Mouse (Mus musculus): Measurements from ENCODE around the gene Rpl37a.

The Rpl37a gene

DNA sequence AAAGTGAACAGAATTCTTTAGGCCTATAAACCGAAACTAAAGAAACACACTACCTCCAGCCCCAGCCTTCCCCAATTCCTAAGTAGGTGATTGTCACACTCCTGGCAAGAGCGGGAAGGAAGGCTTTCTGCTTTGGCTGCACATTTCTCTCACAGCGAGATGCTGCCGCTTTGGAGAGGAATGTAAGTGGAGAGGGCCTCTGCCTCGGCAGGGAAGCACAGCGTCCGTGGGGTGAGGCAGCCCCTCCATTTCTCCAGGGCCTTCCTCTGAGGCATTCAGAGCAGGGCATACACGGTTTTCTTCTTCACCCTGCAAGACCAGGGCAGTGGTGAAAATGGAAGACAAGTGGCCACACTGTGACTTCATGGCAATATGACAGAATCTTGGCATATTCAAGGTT is 11.6 kb downstream of the Rpl37a start:
- DNase-seq (ENCODE audit: low read depth, low spot score): no peak
- H3K27me3 ChIP-seq (ENCODE audit: control insufficient read depth, insufficient read depth, low read length, poor library complexity, severe bottlenecking): no peaks in the 10 kb centered on the region

DNA sequence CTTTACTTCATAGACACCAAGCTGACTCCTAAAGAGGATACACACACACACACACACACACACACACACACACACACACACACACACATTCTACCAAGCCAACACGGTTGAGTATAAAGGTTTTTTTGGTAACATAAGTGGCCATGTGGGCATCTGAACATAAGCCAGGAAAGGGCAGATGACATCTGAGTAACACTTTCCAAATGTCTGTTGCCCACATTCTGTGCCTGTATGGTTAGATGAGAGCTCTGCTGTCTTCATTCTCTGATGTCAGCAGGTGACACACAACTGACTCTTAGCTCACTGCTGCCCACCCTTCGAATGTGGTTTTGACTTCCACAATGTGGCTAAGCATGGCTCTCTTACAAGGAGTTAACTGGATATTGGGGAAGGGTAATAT is 13.3 kb downstream of the Rpl37a start:
- Histone ChIP-seq H3K27me3 (ENCODE audit: control insufficient read depth, insufficient read depth, low read length, poor library complexity, severe bottlenecking) (no peaks in the 10 kb centered on the region), H3K36me3 (ENCODE audit: control insufficient read depth, insufficient read depth, low read length, poor library complexity, severe bottlenecking) (no peaks in the 10 kb centered on the region)
- no peak for DNase-seq (ENCODE audit: low read depth, low spot score)

More for the DNA sequence above, 11.6 kb downstream of the Rpl37a start:
- H3K36me3 ChIP-seq (ENCODE audit: control insufficient read depth, insufficient read depth, low read length, poor library complexity, severe bottlenecking): no peaks in the 10 kb centered on the region

DNA sequence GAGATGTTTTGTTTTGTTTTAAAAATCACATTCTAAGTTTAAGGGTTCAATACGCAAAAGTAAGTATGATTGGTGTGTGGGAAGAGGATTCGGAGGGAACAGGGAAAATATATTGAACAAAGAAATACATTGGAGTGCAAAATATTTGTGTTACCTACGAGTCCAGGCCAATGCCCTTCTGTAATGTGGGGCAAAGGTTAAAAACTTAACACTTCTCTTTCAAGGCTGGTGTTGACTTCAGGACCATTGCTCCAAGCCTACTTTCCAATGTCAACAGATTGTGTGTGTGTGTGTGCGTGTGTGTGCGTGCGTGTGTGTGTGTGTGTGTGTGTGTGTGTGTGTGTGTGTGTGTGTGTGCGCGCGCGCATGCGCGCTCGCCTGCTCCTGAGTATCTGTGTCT is 14.9 kb downstream of the Rpl37a start:
- no peak for DNase-seq (ENCODE audit: low read depth, low spot score)
- no peaks in the 10 kb centered on the region for H3K36me3 ChIP-seq (ENCODE audit: control insufficient read depth, insufficient read depth, low read length, poor library complexity, severe bottlenecking)
- no peaks in the 10 kb centered on the region for H3K27me3 ChIP-seq (ENCODE audit: control insufficient read depth, insufficient read depth, low read length, poor library complexity, severe bottlenecking)

DNA sequence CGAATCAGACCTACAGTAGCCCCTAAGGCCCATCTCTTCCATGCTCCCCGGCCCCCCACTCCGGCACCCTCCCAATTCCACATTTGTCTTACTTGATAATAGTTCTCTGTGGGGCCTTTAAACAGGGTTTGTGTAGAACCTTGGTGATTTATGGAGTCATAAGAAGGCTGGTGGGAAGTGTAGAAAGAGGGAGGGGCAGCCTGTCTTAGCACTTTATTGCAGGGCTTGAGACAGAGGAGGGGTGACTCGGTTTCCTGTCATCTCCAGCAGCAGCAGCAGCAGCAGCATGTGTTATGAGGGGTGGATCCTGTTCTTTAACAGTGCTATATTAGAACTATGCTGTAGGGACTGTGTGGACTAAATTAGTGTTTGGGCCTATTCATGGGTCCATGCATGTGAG is 17.7 kb downstream of the Rpl37a start:
- Histone ChIP-seq H3K27me3 (ENCODE audit: control insufficient read depth, insufficient read depth, low read length, poor library complexity, severe bottlenecking) (no peaks in the 10 kb centered on the region), H3K36me3 (ENCODE audit: control insufficient read depth, insufficient read depth, low read length, poor library complexity, severe bottlenecking) (no peaks in the 10 kb centered on the region)
- no peak for DNase-seq (ENCODE audit: low read depth, low spot score)

DNA sequence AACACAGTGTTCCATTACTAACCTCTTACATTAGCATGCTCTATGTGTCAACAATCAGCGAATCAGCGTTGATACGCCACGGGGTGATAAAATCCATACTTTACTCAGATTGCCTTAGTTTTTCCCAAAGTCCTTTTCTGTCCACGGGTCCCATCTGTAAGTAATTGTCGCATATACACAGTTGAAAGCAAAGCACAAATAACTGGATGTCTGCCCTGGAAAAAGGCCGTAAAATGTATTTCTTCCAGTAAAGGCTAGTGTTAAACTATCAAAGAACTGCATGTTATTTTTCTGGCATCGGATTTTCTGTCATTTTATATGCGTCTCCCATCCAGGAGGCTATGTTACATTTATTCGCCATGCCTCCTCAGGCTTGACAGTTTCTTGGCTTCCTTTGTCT is 19.0 kb downstream of the Rpl37a start:
- no peaks in the 10 kb centered on the region for H3K36me3 ChIP-seq (ENCODE audit: control insufficient read depth, insufficient read depth, low read length, poor library complexity, severe bottlenecking)
- H3K27me3 ChIP-seq (ENCODE audit: control insufficient read depth, insufficient read depth, low read length, poor library complexity, severe bottlenecking): no peaks in the 10 kb centered on the region
- DNase-seq (ENCODE audit: low read depth, low spot score): no peak

DNA sequence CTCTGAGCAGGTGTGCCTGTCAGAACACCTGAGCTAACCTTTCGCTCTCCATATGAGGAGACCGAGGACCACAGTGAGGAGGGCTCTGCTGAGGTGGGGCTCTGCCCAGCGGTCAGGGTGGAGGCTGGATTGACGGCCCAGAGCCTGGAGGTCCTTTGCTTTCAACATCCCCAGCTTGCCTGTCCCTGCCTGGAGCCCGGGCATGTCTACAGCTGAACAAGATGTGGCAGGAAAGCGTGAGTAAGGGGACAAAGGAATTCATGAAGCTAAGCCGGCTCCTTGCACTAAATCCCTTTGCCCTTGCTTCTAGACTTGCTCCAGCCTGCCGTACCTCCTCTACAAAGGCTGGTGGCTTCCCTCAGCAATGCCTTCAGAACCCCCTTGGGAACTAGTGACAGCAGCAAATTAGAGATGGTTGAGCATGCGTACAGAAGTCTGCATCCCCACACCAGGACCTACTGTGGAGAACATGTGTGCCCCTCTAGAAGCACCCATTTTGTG is 22.2 kb downstream of the Rpl37a start:
- Histone ChIP-seq H3K36me3 (ENCODE audit: control insufficient read depth, insufficient read depth, low read length, poor library complexity, severe bottlenecking) (no peaks in the 10 kb centered on the region), H3K27me3 (ENCODE audit: control insufficient read depth, insufficient read depth, low read length, poor library complexity, severe bottlenecking) (no peaks in the 10 kb centered on the region)
- DNase-seq (ENCODE audit: low read depth, low spot score): no peak

DNA sequence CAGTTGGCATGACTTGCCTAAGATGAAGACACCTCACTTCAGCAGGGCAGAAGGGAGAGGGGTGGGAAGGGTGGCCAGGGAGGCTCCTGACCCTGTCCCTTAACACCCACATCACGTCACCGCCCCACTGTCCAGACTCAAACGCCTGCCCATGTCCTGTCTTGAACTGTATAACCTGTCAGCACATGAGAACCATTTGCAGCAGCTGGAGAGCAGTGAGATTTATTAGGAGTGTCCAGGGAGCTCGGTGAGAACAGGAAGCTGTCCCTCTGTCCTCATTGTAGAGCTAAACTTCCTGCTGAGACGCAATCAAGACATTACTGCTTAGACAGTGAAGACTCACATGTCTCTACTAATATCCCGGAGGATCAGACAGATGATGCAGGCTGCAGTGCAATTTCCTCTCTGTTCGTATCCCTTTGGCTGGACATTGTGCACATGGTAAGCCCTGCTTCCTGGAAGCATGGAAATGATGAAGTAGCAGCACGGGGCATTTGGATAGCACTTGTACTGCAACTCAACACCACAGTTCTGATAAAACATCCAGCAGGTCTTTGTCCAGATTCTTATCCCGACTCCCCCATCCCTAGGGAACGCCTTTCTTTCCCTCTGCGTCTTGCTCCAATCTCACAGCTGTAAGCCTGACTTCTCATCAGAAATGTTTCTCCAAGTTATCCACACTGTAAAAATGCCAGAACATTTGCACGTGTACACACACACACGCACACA is 25.5 kb downstream of the Rpl37a start:
- H3K27me3 ChIP-seq (ENCODE audit: control insufficient read depth, insufficient read depth, low read length, poor library complexity, severe bottlenecking): no peaks in the 10 kb centered on the region
- DNase-seq (ENCODE audit: low read depth, low spot score): no peak
- no peaks in the 10 kb centered on the region for H3K36me3 ChIP-seq (ENCODE audit: control insufficient read depth, insufficient read depth, low read length, poor library complexity, severe bottlenecking)

DNA sequence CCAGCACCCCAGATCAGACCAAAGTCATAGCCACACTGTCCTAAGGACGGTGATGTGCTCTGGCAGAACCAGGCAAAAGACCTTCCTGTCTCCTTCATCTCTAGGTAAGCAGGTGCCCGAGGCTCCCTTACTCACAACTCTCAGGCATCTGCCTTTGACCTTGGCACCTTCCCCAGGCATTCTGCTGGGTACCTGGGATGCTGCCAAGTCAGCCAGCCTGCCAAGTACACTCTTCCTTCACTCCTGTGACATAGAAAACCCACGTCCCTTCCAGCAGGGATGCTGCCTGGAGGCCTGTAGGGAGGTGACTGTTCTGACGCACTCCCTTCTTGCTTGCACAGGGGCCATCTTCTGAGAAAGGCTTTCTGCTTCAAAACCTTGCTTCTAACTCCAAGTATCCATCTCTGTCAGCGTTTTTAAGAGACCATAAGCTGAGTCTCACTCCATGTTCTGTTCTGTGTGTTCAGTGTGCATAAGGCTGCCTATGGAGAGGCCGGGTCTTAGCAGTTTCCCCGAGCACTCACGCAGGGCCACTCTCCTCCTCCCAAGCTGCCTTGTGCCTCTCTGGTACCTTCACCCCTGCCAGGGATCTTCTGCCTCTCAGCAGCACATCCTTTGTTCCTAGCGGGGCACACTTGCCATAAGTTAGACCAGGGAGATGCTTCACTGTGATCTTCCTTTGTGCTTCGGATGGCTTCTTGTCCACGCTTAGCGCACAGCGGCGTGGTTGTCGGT is 28.0 kb downstream of the Rpl37a start:
- H3K36me3 ChIP-seq (ENCODE audit: control insufficient read depth, insufficient read depth, low read length, poor library complexity, severe bottlenecking): no peaks in the 10 kb centered on the region
- DNase-seq (ENCODE audit: low read depth, low spot score): no peak
- no peaks in the 10 kb centered on the region for H3K27me3 ChIP-seq (ENCODE audit: control insufficient read depth, insufficient read depth, low read length, poor library complexity, severe bottlenecking)

DNA sequence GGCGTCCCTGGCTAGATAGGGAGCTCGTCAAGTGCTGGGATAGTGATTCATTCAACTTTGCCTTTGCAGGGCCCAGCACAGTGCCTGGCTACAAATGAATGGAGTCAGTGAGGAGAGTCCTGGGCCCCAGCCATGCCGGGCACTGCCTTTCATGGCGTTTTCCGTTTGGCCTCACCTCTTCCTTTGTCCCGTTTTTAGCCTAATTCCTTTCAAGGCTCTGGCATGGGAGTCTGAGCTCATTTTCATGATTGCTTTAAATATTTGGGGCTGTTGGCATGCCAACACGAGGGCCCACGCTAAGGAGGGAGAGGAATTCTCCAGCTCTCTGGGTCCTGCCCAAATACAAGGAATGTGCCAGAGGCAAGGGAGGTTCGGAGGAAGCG is 28.6 kb downstream of the Rpl37a start:
- no peak for DNase-seq (ENCODE audit: low read depth, low spot score)
- no peaks in the 10 kb centered on the region for H3K36me3 ChIP-seq (ENCODE audit: control insufficient read depth, insufficient read depth, low read length, poor library complexity, severe bottlenecking)
- no peaks in the 10 kb centered on the region for H3K27me3 ChIP-seq (ENCODE audit: control insufficient read depth, insufficient read depth, low read length, poor library complexity, severe bottlenecking)

DNA sequence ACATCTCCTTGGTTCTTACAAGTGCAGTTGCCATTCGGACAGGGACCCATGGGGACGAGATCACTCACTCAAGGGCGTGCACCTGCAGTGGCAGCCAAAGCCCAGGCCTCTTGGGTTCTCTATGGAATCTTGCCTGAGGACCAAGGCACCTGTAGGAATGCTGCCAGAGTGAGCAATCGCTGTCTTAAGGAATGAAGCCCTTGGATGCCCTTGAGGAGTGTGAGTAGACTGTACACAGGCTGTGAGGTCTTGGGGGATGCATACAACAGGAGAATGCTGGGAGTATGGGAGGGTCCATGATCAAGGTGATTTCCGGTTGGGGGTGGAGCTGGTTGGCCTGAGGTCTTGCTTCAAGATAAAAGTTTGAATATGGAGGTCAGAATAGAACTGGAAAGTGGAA is 30.3 kb downstream of the Rpl37a start:
- Histone ChIP-seq H3K27me3 (ENCODE audit: control insufficient read depth, insufficient read depth, low read length, poor library complexity, severe bottlenecking) (no peaks in the 10 kb centered on the region), H3K36me3 (ENCODE audit: control insufficient read depth, insufficient read depth, low read length, poor library complexity, severe bottlenecking) (no peaks in the 10 kb centered on the region)
- DNase-seq (ENCODE audit: low read depth, low spot score): no peak

DNA sequence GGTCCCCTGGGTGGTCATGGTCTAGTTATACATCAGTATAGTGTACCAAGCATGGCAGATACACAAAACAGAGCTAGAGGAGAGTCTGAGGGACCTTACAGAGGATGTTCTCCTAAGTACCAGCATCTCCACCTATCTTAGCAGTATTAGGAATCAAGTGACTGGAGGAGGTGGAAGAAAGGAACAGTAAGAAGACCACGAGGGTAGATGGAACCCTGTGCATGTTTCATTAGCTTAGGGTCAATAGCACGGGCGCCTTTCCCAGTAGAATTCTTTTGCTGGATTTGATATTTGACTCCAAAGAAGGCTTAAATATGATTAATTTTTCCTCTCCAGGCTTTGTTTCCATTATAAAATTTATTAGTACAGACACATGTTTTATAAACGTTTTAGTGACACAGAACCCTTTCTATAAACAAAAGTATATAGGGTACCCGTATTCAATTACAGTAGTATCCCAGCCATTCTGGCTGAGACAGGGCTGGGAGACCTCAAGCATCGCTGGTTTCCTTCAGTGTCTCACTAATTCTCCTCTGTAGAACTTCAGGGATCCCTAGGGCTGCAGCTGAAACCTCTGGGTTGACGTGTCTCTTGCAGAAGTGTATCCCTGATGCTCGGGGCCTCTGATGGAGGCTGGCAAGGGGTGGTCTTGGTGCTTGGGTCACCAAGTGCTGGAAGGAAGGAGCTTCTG is 33.9 kb downstream of the Rpl37a start:
- H3K36me3 ChIP-seq (ENCODE audit: control insufficient read depth, insufficient read depth, low read length, poor library complexity, severe bottlenecking): no peaks in the 10 kb centered on the region
- no peak for DNase-seq (ENCODE audit: low read depth, low spot score)
- H3K27me3 ChIP-seq (ENCODE audit: control insufficient read depth, insufficient read depth, low read length, poor library complexity, severe bottlenecking): no peaks in the 10 kb centered on the region

DNA sequence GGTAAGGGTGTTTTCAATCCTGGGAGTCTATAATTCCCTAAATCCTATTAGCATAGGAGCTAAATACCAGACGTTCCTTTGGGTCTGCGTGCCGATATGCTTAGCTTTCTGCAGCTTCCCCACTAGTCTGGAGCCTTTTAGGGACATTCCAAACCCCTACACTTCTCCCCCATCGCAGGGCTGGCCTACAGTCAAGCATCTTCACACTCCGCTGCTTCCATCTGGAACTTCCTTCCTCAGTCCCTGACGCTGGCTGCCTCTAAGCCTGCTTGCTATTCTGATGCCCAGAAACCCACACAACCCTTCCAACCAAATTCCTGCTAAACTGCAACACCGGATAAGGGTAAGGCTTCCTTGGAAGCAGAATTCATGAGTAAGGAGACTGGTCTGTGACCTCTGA is 35.3 kb downstream of the Rpl37a start:
- DNase-seq (ENCODE audit: low read depth, low spot score): no peak
- no peaks in the 10 kb centered on the region for H3K36me3 ChIP-seq (ENCODE audit: control insufficient read depth, insufficient read depth, low read length, poor library complexity, severe bottlenecking)
- no peaks in the 10 kb centered on the region for H3K27me3 ChIP-seq (ENCODE audit: control insufficient read depth, insufficient read depth, low read length, poor library complexity, severe bottlenecking)

DNA sequence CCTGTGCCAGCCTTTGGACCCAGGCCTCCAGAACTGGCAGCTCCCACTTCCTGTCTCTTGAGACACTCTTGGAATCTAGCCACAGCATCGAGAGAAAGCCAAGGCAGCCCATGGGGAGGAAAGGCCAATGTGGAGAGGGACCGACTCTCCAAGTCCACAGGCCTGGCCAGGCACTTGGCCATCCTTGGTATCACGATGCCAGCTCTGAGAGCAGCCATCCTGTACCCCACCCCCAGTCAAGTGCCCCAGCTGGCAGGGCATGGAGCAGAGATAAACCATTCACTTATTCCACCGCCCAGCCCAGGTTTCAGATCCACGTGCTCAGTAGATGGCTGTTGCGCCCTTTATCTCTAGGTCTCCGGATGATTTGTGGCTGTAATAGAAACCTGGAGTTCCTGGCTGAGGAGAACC is 40.3 kb downstream of the Rpl37a start:
- no peak for DNase-seq (ENCODE audit: low read depth, low spot score)
- H3K27me3 ChIP-seq (ENCODE audit: control insufficient read depth, insufficient read depth, low read length, poor library complexity, severe bottlenecking): no peaks in the 10 kb centered on the region
- no peaks in the 10 kb centered on the region for H3K36me3 ChIP-seq (ENCODE audit: control insufficient read depth, insufficient read depth, low read length, poor library complexity, severe bottlenecking)

DNA sequence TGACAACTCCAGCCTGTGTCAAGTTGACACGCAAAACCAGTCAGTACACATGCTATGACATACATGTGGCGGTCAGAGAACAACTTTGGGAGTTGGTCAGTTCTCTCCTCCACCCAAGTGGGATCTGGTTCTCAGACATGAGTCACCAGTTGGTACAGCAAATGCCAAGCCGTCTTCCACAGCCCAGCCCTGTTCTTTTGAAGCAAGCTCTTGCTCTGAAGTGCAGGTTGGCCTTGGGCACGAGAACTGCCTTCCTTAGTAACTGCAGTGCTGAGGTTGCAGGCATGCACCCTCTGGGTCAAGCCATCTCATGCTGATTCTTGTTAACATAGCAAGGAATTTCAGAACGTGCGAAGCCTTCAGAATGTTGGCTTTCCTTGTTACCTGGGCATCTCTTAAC is 42.1 kb downstream of the Rpl37a start:
- H3K36me3 ChIP-seq (ENCODE audit: control insufficient read depth, insufficient read depth, low read length, poor library complexity, severe bottlenecking): no peaks in the 10 kb centered on the region
- no peaks in the 10 kb centered on the region for H3K27me3 ChIP-seq (ENCODE audit: control insufficient read depth, insufficient read depth, low read length, poor library complexity, severe bottlenecking)
- DNase-seq (ENCODE audit: low read depth, low spot score): no peak

DNA sequence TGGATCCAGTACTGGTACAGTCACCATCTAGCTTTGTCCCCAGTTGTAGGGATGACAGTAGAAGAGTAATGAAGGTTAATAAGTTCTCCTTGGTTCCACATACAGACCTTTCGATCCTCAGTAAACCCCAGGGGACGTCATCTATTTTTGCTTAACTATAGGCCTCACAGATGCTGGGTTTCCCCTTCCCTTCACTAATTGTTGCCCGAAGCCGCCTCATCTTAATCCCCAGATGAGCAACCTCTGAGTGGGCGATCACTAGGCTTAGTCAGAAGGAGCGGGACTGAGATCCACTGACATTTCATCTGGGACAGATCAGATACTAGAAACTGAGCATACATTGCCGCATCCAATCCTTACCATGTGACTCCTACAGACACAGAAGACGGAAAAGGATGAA is 44.1 kb downstream of the Rpl37a start:
- DNase-seq (ENCODE audit: low read depth, low spot score): no peak

More for the DNA sequence above, 44.1 kb downstream of the Rpl37a start:
- no peaks in the 10 kb centered on the region for H3K36me3 ChIP-seq (ENCODE audit: control insufficient read depth, insufficient read depth, low read length, poor library complexity, severe bottlenecking)
- H3K27me3 ChIP-seq (ENCODE audit: control insufficient read depth, insufficient read depth, low read length, poor library complexity, severe bottlenecking): no peaks in the 10 kb centered on the region

Measured in splenic B cell, adult 2 months (primary cell).